Mouse (Mus musculus) Muller cell, postnatal 12 days (primary cell): Measurements from ENCODE around the gene Dysf.

Experiments used
- DNase-seq: peaks from one replicate; pipeline ENCODE4 v3.0.0-alpha.2; 2015; ENCODE audit errors: inconsistent ontology term

The Dysf gene

DNA sequence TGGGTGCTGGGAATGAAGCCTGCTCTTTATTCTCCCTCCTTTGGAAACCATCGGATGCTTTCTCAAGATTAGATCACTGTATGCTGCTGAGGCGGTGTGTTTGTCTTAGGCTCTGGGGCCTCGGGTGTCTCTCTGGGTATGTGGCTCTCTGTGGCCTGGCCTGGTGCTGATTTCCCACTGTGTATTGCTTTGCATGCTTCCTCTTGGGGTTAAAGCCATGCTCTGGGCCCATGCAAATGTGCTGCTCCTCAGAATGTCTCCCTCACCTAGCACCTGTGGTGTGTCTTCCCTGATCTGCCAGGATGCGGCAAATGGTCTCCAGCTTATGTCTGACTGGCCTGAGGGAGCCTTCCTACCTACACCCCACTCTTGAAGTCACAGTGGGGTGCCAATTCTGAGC is 41.8 kb downstream of the Dysf start:
- DNase-seq: no peak

DNA sequence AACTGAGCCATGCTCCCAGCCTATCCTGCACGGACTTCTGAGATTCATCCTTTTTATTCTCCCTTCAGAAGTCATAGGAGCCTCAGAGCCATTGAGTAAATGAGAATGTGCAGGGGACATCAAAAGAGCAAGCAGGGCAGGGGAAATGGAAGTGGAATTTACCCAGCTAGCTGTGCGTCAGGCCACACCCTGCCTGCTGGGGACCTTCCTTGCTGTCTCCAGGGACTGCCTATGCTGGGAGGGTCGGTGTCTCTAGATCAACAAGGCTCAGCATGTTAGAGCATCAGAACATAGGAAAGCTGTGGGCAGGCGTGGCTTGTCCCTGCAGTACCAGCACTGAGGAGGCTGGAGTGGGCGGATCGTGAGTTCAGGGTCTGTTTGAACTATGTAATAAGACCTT is 42.6 kb downstream of the Dysf start:
- DNase-seq: no peak

DNA sequence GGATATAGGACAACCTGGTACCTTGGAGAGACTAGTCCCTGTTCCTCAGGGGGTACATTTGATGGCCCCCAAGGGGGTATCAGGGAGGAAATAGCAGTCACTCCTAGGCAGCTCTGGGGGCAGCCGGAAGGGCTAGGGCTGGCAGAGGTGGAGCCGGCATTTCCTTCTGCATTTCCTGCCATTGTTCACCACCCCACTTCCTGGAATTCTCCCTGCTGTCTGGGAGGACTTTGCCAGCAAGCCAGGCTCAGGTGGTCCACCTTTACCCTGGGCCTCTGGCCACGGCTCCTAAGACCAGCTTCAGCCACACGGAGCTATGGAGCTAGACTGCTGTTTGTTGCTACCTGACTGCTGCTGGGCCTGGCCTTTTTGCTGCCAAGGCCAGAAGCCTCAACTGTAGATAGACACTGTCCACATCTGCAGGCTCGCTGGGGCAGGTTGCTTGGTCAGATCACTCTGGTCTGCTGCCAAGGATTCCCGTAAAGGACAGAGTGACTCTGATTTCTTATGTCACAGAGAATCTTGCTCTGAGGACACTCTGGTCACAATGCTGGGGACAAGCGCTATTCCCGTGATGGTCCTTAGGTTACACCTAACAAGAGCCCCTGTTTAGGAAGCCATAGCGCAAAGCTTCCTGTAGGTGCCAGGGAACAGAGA is 45.6 kb downstream of the Dysf start:
- DNase-seq: no peak

DNA sequence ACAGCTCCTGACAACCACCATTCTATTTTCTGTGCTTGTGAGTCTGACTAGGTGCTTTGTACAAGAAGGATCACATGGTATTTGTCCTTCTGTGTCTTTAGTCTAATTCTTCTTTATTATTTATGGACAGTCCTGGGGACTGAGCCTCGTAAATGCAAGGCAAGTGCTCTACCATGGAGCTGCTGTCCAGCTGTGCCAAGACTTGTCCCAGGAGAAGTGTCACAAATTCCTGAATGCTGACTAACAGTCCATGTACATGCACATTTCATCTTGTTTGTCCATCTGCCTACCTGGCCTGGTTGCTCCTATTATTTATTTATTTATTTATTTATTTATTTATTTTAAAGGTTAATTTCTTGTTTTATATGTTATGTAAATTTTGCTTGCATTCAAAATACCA is 47.2 kb downstream of the Dysf start:
- no peak for DNase-seq

DNA sequence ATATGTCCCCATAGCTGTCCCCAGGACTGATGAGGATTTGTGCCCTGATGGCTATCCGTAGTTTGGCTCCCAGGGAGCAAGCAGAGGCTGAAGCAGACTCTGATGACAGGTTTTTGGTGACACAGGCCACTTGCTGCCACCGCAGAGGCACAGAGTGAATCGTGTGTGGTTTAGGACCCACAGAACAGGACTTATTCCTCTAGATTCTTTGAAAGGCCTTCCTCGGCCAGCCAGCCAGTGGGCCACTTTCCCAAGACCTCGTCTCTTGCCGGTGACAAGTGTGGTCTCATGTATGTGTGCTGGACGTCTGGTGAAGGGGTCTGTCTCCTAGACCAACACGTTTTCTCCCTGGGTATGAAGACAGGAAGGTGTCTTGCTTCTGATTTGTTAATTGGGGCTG is 48.8 kb downstream of the Dysf start:
- DNase-seq: no peak

DNA sequence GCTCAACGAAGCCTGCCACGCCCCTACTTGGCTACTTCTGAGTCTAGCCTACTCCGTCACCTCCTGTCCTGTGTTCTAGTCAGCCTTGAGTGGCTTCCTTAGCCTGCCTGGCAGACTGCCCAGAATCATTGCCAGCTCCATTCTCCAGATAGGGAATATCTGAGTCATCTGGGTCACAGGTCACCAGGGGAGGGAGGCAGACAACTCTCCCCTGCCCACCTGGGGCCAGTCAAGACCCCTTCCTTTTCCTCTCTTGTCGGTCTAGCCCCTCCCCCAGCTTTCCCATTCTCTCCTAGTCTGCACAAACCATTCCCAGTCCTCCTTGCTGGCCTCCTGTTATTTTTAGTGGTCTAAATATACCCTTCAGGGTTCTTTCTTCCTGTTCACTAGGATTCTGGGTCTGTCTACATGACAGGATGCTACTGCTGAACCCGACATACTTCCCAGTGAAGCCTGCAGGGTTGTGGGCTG is 50.3 kb downstream of the Dysf start:
- peak; percentile 39 for DNase-seq

DNA sequence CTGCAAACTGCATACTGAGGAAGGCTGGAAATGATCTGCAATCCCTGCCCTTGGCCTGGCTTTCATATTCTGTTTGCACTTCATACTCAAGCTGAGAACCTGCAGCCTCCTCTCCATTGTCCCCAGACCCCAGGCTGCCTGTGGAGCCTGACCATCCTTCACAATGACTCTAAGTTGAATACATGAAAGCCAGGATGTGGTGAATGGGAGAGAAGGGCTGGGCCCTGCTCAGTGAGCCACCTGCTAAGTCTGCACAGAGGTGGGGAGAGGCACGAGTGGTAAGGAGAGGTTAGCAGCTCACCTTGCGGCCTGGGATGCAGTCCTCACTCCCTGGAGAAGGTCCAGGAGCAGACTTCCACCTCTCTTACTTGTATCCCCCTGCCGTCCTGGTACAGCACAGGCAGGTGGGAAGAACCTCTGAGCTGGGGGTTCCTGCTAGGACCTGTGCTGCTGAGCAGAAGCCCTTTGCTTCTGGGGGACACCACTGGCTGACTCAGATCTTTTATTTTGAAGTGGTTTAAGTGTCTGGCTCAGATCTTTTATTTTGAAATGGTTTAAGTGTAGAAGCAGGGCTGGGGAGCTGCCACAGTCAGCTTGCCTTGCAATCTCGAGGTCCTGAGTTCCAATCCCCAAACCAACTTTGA is 51.5 kb downstream of the Dysf start:
- DNase-seq: no peak

DNA sequence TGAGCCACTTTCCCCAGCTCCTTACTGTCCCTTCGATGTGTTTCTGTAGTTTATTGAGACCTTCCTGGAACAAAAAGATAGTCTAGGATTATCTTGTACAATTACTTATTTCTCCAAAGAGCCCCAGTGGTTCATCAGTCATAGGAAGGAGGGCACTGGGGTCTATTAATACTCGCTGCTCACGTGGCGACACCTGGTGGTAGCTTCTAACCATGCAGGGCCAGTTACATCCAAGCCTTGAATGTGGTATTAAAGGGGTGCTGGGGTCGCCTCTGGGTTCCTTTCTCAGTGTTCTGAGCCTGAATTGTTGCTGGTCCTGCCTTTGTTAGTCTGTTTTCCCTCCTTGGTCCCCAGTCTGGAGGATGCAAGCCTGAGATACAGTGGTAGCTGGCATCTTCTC is 52.9 kb downstream of the Dysf start:
- peak; percentile 35 for DNase-seq

DNA sequence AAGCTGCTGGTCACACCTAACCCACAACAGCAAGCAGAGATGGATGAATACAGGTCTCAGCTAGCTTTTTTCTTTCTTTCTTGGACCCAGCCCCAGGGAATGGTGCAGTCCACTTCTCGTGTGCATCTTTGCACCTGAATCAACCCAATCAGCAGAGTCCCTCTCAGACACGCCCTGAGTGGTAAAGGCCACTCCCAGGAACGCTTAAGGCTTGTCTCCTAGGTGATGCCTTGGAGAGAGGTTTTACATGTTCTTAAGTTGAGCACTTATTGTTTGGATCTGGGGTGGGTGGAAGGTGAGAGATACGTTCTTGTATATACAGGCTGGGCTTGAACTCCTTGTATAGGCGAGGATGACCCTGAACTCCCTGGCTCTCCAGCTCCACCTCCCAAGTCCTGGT is 54.2 kb downstream of the Dysf start:
- no peak for DNase-seq

DNA sequence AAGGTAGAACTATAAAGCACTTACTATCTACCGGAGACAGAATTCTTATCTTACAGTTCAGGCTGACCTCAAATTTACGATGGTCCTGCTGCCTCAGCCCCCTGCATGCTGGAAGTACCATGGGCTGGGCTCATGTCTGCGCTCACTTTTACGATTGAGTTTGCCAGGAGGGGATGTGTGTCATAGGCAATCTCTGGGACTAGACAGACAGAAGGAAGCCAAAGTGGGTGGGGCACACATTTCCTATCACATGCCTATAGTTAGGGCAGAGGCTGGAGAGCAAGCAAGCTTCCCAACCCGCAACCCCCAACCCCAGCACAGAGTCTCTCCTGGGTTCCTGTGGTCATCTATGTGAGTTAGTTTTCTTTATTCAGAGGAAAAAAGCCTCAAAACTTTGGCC is 59.8 kb downstream of the Dysf start:
- no peak for DNase-seq

DNA sequence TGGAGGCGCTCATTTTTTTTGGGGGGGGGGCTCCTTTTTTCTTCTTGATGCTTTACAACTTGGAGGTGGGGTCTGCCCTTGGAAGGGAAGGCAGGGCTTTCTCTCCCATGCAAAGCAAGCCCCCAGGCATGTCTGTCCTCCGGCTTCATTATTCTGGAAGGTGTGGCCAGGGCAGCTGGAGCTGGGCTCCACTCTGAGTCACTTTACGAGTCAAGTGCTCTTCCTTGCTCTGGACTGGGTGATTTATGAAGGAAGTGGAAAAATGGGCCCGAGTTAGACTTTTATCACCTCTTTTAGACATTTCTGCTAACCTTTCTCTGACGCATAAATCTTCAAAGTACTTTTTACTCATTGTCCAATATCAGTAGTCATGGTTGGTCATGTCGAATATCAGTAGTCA is 61.9 kb downstream of the Dysf start:
- no peak for DNase-seq

DNA sequence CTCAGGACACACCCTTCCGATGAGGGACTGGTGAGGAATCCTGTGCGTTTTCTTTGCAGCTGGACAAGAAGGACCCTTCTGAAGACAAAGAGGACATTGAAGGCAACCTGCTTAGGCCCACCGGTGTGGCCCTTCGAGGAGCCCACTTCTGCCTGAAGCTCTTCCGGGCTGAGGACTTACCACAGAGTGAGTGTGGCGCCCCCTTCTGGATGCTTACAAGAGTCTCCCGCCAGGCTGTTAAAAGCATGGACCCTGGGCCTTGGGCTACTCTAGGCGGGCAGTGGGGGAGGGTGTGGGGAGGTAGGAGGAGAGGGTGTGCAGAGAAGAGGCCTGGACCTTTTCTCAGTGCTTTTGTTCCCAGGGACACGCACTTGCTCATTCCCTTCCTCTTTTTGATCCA is 64.2 kb downstream of the Dysf start:
- no peak for DNase-seq

DNA sequence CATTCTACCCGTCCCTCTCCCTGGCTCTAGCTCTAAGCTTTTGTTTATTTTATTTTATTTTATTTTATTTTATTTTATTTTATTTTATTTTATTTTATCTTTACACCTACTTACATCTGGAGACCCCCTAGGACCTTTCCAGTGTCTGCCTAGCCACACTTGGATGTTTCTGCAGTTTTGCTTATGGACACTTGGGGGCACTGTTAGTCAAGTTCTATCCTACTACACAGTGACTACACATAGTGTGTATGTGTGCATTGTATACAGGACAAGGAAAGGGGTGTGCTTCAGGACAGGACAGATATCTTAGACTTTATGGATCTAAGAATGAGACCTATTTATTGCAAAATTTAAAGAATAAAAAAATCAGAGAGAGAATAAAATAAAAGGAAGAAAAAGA is 69.8 kb downstream of the Dysf start:
- no peak for DNase-seq

DNA sequence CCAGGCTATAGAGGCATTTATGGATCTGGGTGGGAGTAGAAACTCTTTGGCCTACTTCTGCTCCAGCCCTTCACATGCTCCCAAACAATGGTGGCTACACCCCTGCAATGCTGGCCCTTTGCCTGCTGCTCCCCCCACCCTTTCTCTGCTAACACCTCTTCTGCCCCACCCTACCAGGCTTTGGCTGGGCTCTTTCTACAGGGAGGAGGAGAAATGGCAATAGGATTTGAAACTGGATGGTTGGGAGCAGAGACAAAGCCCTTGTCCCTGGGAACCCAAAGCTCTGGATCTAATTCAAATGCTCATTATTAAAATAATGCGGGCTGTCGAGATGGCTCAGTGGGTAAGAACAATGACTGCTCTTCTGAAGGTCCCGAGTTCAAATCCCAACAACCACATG is 72.2 kb downstream of the Dysf start:
- peak; percentile 73 for DNase-seq

DNA sequence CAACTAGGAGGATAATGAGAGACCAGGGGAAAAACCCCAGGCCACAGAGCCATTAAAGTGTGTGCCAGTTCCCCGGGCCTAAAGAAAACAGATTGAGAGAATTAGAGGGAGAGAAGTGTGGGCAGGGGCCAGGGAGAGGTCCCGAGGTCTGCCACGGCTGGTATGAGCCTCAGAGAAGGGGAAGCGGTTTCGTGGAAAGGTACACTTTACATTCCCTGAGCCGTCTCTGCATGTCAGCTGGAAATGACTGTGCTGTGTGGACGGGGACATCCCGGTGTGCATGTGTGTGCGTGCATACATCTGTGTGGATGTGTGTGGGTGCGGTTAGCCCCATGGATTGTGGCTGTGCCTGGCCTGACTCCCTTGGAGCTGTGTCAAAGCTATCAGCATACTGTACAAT is 76.4 kb downstream of the Dysf start:
- DNase-seq: peak; percentile 83

DNA sequence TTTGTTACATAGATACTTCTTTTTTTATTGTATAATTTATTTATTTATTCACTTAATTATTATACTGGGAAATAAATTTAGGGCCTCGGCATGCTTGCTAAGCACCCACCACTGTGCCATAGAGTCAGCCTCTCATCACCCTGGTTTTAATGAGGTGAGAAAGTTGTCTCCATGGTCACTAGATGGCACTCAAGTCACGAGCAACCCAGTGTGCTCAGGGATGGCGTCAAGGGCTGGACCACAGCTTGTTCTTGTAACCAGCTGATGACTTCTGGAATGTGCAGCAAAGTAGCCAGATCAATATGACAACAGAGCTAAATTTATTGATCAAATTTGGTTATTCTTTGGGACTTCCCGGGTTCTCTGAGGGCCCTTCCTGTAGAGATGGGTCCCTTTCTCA is 85.1 kb downstream of the Dysf start:
- peak; percentile 57 for DNase-seq

DNA sequence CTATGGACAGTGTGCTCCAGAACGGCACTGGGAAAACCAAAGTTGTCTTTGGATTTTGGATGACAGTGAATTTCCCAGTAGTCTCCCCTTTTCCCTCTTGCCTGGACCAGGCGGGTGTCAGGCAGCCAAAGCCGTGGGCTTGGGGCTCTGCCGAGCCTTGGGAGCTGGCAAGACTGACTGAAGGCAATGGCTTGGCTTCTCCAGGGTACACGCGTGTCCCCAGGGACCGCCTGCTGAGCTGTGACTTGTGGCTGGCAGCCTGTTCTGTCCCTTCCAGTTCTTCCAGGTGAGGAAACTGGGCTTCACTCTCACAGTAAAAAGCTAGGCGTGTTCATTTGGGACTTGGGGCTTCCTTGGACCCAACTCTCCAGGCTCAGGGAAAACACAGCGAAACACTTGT is 86.1 kb downstream of the Dysf start:
- DNase-seq: no peak

DNA sequence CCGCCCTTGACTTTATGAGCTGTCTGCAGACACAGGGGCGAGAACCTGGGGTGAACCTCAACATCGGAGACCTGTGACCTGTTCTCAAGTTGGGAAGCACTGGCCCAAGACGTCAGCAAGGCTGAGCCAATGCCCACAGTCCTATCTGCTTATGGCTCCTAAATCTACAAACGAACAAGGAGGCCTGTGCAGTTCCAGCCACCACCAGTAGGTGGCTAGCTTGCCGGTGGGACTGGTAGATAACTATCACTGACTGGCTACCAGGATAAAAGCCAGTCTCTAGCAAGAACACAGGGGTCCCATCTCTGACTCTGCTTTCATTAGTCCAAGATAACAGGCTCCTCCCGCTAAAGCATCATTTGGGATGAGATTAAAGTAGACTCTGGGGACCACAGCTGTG is 86.6 kb downstream of the Dysf start:
- DNase-seq: peak; percentile 53

DNA sequence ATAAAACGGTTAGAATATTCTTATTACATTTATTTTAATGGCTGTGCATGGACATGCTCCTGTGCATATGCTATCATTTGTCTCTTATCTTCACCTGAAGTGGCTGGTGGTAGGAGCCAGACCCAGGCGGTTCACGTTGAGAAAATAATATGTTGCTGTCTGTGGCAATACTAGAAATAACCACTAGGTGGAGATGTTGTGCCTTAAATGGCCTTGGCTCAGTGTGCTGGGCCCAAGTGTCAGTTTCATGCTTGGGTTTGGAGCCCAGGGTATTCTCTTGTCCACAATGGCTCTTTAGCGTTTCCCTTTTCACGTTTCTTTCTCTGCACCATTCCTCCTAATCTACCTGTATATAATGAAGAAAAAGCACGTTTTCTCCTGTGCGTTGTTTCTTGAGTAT is 87.5 kb downstream of the Dysf start:
- DNase-seq: peak; percentile 54

DNA sequence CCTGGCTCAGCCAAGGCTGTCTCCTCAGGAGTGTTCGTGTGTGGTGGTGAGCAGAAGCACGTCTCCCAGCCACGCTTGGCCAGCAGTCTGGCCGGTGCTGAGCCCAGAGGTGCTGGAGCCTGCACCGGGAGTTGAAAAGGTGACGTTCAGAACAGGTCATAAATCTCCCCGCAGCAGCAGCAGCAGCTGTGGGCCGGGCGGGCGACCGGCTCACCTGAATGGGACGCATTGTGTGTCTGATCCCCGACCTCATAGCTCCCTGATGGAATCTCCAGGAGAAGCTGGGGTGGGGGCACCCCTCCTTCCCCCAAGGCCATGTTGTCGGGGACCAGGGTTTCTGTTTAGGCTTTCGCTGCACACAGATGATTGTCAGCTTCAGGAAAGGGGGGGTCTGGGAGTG is 93.6 kb downstream of the Dysf start:
- no peak for DNase-seq

DNA sequence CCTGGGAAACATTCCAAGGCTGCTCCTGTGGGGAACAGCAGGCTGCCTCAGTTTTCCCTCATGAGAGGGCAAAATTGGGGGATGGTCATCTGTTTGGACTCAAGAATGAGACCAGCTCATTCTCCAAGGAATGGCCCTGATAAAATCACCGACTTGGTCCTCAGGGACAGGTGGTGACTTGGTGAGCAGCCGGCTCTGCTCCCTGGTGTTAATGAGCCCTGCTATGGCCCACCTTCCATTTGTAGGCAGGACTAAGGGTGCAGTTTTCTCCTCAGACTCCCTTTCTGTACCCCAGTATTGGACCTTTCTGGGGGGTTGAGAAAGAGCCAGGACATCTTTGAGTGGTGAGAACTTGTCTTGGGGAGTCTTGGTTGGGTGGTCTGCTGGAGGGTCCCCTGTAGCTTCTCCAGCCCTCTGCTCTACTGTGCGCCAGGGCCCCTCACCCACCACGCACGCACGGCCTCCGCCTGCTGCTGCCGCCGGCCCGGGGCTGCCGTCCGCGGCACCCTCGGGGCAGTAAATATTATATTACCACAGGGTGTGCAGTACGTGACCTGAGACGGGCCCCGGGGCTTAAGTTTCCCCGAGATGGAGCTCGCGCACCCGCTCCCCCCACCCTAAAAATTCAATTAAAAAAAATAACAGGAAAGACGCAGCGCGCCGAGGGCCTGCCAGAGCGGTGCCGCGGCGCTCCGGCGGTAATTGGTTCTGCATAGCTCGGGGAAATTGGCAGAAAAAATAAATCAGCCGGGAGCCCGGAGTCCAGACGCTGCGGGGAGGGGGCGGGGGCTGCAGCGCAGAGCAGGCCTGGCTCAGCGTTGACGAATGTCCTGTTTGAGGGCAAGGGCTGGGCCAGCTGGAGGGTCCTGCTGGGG is 97.0 kb downstream of the Dysf start:
- DNase-seq: peak; percentile 87

DNA sequence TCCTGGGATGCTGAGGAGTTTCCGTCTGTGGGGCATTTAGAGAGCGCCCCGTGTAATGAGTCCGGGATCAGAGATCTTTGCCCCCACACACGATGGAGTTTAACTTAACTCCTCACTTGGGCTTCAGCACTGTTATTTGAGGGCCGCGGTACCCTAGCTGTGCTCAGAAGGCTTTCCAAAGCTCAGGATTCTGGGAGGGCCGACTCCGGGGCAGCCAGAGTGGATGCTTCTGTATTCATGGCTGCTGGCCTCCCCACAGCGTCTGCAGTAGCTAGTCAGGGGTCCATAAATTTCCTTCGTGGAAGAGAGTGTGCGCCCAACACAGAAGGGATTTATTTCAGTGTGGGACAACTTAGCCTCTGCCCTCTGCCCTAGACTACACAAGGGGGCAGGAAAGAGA is 97.7 kb downstream of the Dysf start:
- no peak for DNase-seq

DNA sequence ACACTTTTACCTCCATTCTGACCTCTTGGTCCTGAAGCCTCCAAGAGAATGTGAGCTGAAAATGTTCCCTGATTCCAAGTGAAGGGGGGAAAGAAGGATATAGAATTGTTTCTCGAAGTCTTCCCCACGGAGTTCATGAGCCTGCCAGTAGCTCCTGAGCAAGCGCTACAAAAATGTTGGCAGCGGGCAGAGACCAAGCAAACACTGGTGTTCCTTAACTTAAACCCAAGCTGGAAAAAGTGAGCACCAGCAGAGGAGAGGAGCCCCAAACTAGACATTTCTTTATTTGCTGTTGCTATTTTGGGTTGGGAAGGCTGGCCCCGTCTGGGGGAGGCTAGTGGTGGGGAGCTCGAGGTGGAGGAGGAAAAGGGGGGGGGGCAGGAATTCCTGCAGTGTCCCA is 102.0 kb downstream of the Dysf start:
- no peak for DNase-seq
